ENCODE assay signal across 12 mouse cellular contexts in genomic region chr19:38015873-38016254, GRCm38 (mm10). TPM values are rescaled to one million over a fixed set of nuclear protein-coding genes. Genes with fewer than 3 reads are reported as not detected.
DNase-seq lines count a peak whose midpoint lies in the region; ATAC-seq and TF ChIP-seq lines count a peak whose summit lies in the region.
"Had no signal": no experiment of that assay in that cellular context is flagged by ENCODE, and none has a peak within 500 bp of the region (broad histone marks: within the 10 kb centered on the region; RNA-seq: fewer than 3 reads in every experiment).

No protein-coding gene starts in this region.

- ATAC-seq in embryonic facial prominence, embryonic 13.5 days (ENCODE audit: insufficient number of reproducible peaks, insufficient read depth, low FRiP score, low TSS enrichment, low read depth): no peak
- peak; percentile 70; the same call in 1 of the 2 replicates for ATAC-seq in midbrain, embryonic 16.5 days
- ATAC-seq in stomach, embryonic 16.5 days (ENCODE audit: insufficient read depth, low FRiP score): peak; percentile 56; the same call in 1 of the 2 replicates
- no peak for ATAC-seq in cerebellum, adult (ENCODE audit: insufficient number of reproducible peaks, low FRiP score, low TSS enrichment)
- ATAC-seq: liver, embryonic 12.5 days had no signal

- peak overlapping the region; percentile 68 for H3K27ac ChIP-seq in embryonic facial prominence, embryonic 13.5 days
- H3K27ac ChIP-seq in embryonic facial prominence, embryonic 10.5 days (replicated peaks): no peak overlapping the region; the same call in 1 of the 2 replicates
- peak overlapping the region; percentile 59; the same call in 1 of the 2 replicates for H3K27ac ChIP-seq in kidney, adult 2 months (ENCODE audit: insufficient read depth, low read depth, low read length)
- H3K27ac ChIP-seq in midbrain, embryonic 16.5 days (ENCODE audit: low read length): no peak overlapping the region
- no peak overlapping the region for H3K27ac ChIP-seq in midbrain, embryonic 10.5 days (replicated peaks)
- H3K27ac ChIP-seq in stomach, embryonic 16.5 days (ENCODE audit: low read length): peak overlapping the region; percentile 91
- H3K27ac ChIP-seq: heart, embryonic 10.5 days; liver, embryonic 12.5 days; neural tube, embryonic 12.5 days had no signal

- WGBS in embryonic facial prominence, embryonic 13.5 days: 56% methylated on average over 1 of the region's 1 CpGs
- 72% methylated on average over 1 of the region's 1 CpGs for WGBS in embryonic facial prominence, embryonic 10.5 days
- 56% methylated on average over 1 of the region's 1 CpGs for WGBS in kidney, adult 2 months
- WGBS in midbrain, embryonic 16.5 days: 51% methylated on average over 1 of the region's 1 CpGs
- WGBS in midbrain, embryonic 10.5 days: 76% methylated on average over 1 of the region's 1 CpGs
- WGBS in stomach, embryonic 16.5 days: 46% methylated on average over 1 of the region's 1 CpGs

- H3K9me3 ChIP-seq in embryonic facial prominence, embryonic 13.5 days: no peaks in the 10 kb centered on the region
- H3K9me3 ChIP-seq in embryonic facial prominence, embryonic 10.5 days: no peaks in the 10 kb centered on the region
- H3K9me3 ChIP-seq in midbrain, embryonic 16.5 days (replicated peaks; ENCODE audit: control insufficient read depth, low read length, poor library complexity, severe bottlenecking): no peaks in the 10 kb centered on the region
- H3K9me3 ChIP-seq in midbrain, embryonic 10.5 days (replicated peaks): no peaks in the 10 kb centered on the region
- no peaks in the 10 kb centered on the region for H3K9me3 ChIP-seq in stomach, embryonic 16.5 days (replicated peaks; ENCODE audit: control insufficient read depth, low read length)
- H3K9me3 ChIP-seq: heart, embryonic 10.5 days; liver, embryonic 12.5 days; megakaryocyte, embryonic 14.5 days; neural tube, embryonic 12.5 days had no signal

- H3K4me3 ChIP-seq in embryonic facial prominence, embryonic 13.5 days: no peak overlapping the region
- H3K4me3 ChIP-seq in embryonic facial prominence, embryonic 10.5 days: no peak overlapping the region
- no peak overlapping the region for H3K4me3 ChIP-seq in kidney, adult 2 months (ENCODE audit: insufficient read depth, low read depth, low read length)
- H3K4me3 ChIP-seq in midbrain, embryonic 16.5 days (ENCODE audit: low read depth, low read length): no peak overlapping the region
- H3K4me3 ChIP-seq in midbrain, embryonic 10.5 days: no peak overlapping the region
- H3K4me3 ChIP-seq in stomach, embryonic 16.5 days (replicated peaks; ENCODE audit: low read length): no peak overlapping the region
- H3K4me3 ChIP-seq: heart, embryonic 10.5 days; liver, embryonic 12.5 days; megakaryocyte, embryonic 14.5 days; neural tube, embryonic 12.5 days had no signal

- H3K4me1 ChIP-seq in embryonic facial prominence, embryonic 13.5 days: peaks cover 9% of the 10 kb centered on the region
- H3K4me1 ChIP-seq in embryonic facial prominence, embryonic 10.5 days: peaks cover 7% of the 10 kb centered on the region
- peaks cover 13% of the 10 kb centered on the region; the same call in 1 of the 2 replicates for H3K4me1 ChIP-seq in kidney, adult 2 months (ENCODE audit: control insufficient read depth, insufficient read depth, low read length)
- H3K4me1 ChIP-seq in midbrain, embryonic 16.5 days (ENCODE audit: control insufficient read depth, insufficient read depth, low read length): peaks cover 3% of the 10 kb centered on the region; the same call in 1 of the 2 replicates
- H3K4me1 ChIP-seq in midbrain, embryonic 10.5 days: peaks cover 11% of the 10 kb centered on the region
- H3K4me1 ChIP-seq in stomach, embryonic 16.5 days (ENCODE audit: control insufficient read depth, insufficient read depth, low read length): peaks cover 15% of the 10 kb centered on the region
- H3K4me1 ChIP-seq: liver, embryonic 12.5 days had no signal

- no peaks in the 10 kb centered on the region for H3K27me3 ChIP-seq in embryonic facial prominence, embryonic 13.5 days
- no peaks in the 10 kb centered on the region for H3K27me3 ChIP-seq in embryonic facial prominence, embryonic 10.5 days (replicated peaks; ENCODE audit: low read depth, poor library complexity, severe bottlenecking)
- H3K27me3 ChIP-seq in kidney, adult 2 months (replicated peaks; ENCODE audit: control insufficient read depth, insufficient read depth, low read length): no peaks in the 10 kb centered on the region
- no peaks in the 10 kb centered on the region for H3K27me3 ChIP-seq in midbrain, embryonic 16.5 days (ENCODE audit: control insufficient read depth, insufficient read depth, low read depth, low read length)
- no peaks in the 10 kb centered on the region for H3K27me3 ChIP-seq in midbrain, embryonic 10.5 days (ENCODE audit: low read depth, poor library complexity, severe bottlenecking)
- H3K27me3 ChIP-seq in stomach, embryonic 16.5 days (ENCODE audit: control insufficient read depth, insufficient read depth, low read length): no peaks in the 10 kb centered on the region
- H3K27me3 ChIP-seq: liver, embryonic 12.5 days; neural tube, embryonic 12.5 days had no signal

- H3K4me2 ChIP-seq in embryonic facial prominence, embryonic 13.5 days: no peak overlapping the region
- no peak overlapping the region for H3K4me2 ChIP-seq in midbrain, embryonic 16.5 days (ENCODE audit: low read length)
- no peak overlapping the region for H3K4me2 ChIP-seq in stomach, embryonic 16.5 days (ENCODE audit: low read depth, low read length)
- H3K4me2 ChIP-seq: liver, embryonic 12.5 days; neural tube, embryonic 12.5 days had no signal

- H3K36me3 ChIP-seq in embryonic facial prominence, embryonic 13.5 days: no peaks in the 10 kb centered on the region
- no peaks in the 10 kb centered on the region for H3K36me3 ChIP-seq in embryonic facial prominence, embryonic 10.5 days (replicated peaks)
- no peaks in the 10 kb centered on the region for H3K36me3 ChIP-seq in kidney, adult 2 months (ENCODE audit: control insufficient read depth, insufficient read depth, low read length)
- no peaks in the 10 kb centered on the region for H3K36me3 ChIP-seq in midbrain, embryonic 16.5 days (ENCODE audit: control insufficient read depth, insufficient read depth, low read length)
- H3K36me3 ChIP-seq in midbrain, embryonic 10.5 days: no peaks in the 10 kb centered on the region
- H3K36me3 ChIP-seq in stomach, embryonic 16.5 days (ENCODE audit: control insufficient read depth, insufficient read depth, low read length): no peaks in the 10 kb centered on the region
- H3K36me3 ChIP-seq: heart, embryonic 10.5 days; liver, embryonic 12.5 days; neural tube, embryonic 12.5 days had no signal

- no peak for TF ChIP-seq POLR2A in kidney, adult 2 months (IDR thresholded peaks at IDR 0.05; ENCODE audit: low read depth, low read length)

- no peak overlapping the region for H3K9ac ChIP-seq in embryonic facial prominence, embryonic 13.5 days
- H3K9ac ChIP-seq in midbrain, embryonic 16.5 days (ENCODE audit: low read depth, low read length): no peak overlapping the region
- no peak overlapping the region for H3K9ac ChIP-seq in stomach, embryonic 16.5 days (ENCODE audit: low read length)
- H3K9ac ChIP-seq: liver, embryonic 12.5 days; neural tube, embryonic 12.5 days had no signal

- DNase-seq in embryonic facial prominence, embryonic 10.5 days (ENCODE audit: low spot score): no peak
- DNase-seq in kidney, adult 2 months: no peak
- no peak for DNase-seq in kidney, postnatal 4 days
- DNase-seq in midbrain, embryonic 10.5 days (ENCODE audit: low spot score): no peak

- no peak for TF ChIP-seq CTCF in kidney, adult 2 months (conservative IDR thresholded peaks at IDR 0.05; ENCODE audit: insufficient read depth, insufficient read length, low read depth, low read length)

RNA-seq across cellular contexts. Expression of gene Myof, which starts 27.5 kb away (rescaled TPM):
- polyA plus RNA-seq in embryonic facial prominence, embryonic 13.5 days (2015; fragmentation: Nextera tagmentation; extraction: Ambion mirVana): 12.2 and 12.7 TPM in 2 replicates
- polyA plus RNA-seq in embryonic facial prominence, embryonic 10.5 days (2016; fragmentation: Nextera tagmentation; extraction: Ambion mirVana): 2.6 and 4.0 TPM in 2 replicates
- polyA plus RNA-seq in kidney, adult 2 months (2012; rRNA removed): 24.2 and 27.5 TPM in 2 replicates
- 1.4 and 1.9 TPM in 2 replicates for polyA plus RNA-seq in midbrain, embryonic 16.5 days (2015; fragmentation: Nextera tagmentation; extraction: Ambion mirVana)
- polyA plus RNA-seq in midbrain, embryonic 10.5 days (2016; fragmentation: Nextera tagmentation; extraction: Ambion mirVana): 1.5 and 2.2 TPM in 2 replicates
- 22.5 and 23.3 TPM in 2 replicates for polyA plus RNA-seq in stomach, embryonic 16.5 days (2015; fragmentation: Nextera tagmentation; extraction: Ambion mirVana)

RNA-seq across cellular contexts. Expression of gene Cep55, which starts 38.9 kb away (rescaled TPM):
- polyA plus RNA-seq in embryonic facial prominence, embryonic 13.5 days (2015; fragmentation: Nextera tagmentation; extraction: Ambion mirVana): 19.1 and 21.8 TPM in 2 replicates
- polyA plus RNA-seq in embryonic facial prominence, embryonic 10.5 days (2016; fragmentation: Nextera tagmentation; extraction: Ambion mirVana): 29.6 and 38.1 TPM in 2 replicates
- polyA plus RNA-seq in kidney, adult 2 months (2012; rRNA removed): 0.14 and 0.15 TPM in 2 replicates
- 2.8 and 4.1 TPM in 2 replicates for polyA plus RNA-seq in midbrain, embryonic 16.5 days (2015; fragmentation: Nextera tagmentation; extraction: Ambion mirVana)
- polyA plus RNA-seq in midbrain, embryonic 10.5 days (2016; fragmentation: Nextera tagmentation; extraction: Ambion mirVana): 49.2 and 49.5 TPM in 2 replicates
- 23.0 and 25.7 TPM in 2 replicates for polyA plus RNA-seq in stomach, embryonic 16.5 days (2015; fragmentation: Nextera tagmentation; extraction: Ambion mirVana)

Comparison
In these comparisons a context has a peak if more than half of its experiments do, and no peak if none do; other contexts are left out.
1. H3K27ac ChIP-seq: peak in embryonic facial prominence, embryonic 13.5 days (single experiment), kidney, adult 2 months (single experiment) and stomach, embryonic 16.5 days (single experiment); none in embryonic facial prominence, embryonic 10.5 days (single experiment), midbrain, embryonic 16.5 days (single experiment) and midbrain, embryonic 10.5 days (single experiment).
2. ATAC-seq: peak in midbrain, embryonic 16.5 days (single experiment) and stomach, embryonic 16.5 days (single experiment); none in embryonic facial prominence, embryonic 13.5 days (single experiment) and cerebellum, adult (single experiment).